In genomic region chr7:137220436-137220835, GRCm38 (mm10) we compare ENCODE assay signal across 19 mouse cellular contexts.
"Had no signal": no experiment of that assay in that cellular context is flagged by ENCODE, and none has a peak within 500 bp of the region (broad histone marks: within the 10 kb centered on the region; RNA-seq: fewer than 3 reads in every experiment).

No protein-coding gene starts in this region.

- H3K27ac ChIP-seq: lung, embryonic 15.5 days; macrophage; midbrain, embryonic 13.5 days; midbrain, embryonic 15.5 days had no signal

- H3K4me2 ChIP-seq: lung, embryonic 15.5 days; midbrain, embryonic 11.5 days; midbrain, embryonic 13.5 days; midbrain, embryonic 15.5 days had no signal

- DNase-seq: liver, postnatal 0 days; lung, adult 2 months; lung, postnatal 14 days; lung, postnatal 36 days; retina, postnatal 1 day; right cerebral cortex, adult 18-20 months; right cerebral cortex, postnatal 25 days; right cerebral cortex, postnatal 4 days; spleen, adult 18-20 months; thymus, adult 18-20 months; thymus, postnatal 14 days; thymus, postnatal 36 days had no signal

- H3K9ac ChIP-seq: liver, postnatal 0 days; lung, embryonic 15.5 days; midbrain, embryonic 13.5 days; midbrain, embryonic 15.5 days had no signal

- ATAC-seq: liver, postnatal 0 days; lung, postnatal 0 days; midbrain, embryonic 13.5 days; midbrain, embryonic 15.5 days had no signal

- H3K4me3 ChIP-seq: lung, embryonic 15.5 days; megakaryocyte, embryonic 14.5 days; midbrain, embryonic 13.5 days; midbrain, embryonic 15.5 days had no signal

- H3K9me3 ChIP-seq: lung, embryonic 15.5 days; megakaryocyte, embryonic 14.5 days; midbrain, embryonic 13.5 days; midbrain, embryonic 15.5 days had no signal

- H3K27me3 ChIP-seq: midbrain, embryonic 13.5 days; midbrain, embryonic 15.5 days had no signal

- H3K36me3 ChIP-seq: lung, embryonic 15.5 days; midbrain, embryonic 15.5 days had no signal

- H3K4me1 ChIP-seq: megakaryocyte, embryonic 14.5 days had no signal
